Mouse (Mus musculus) lung, postnatal 14 days (tissue): ENCODE results near the gene Stmn3.

Source experiments
- DNase-seq: peaks from one replicate; pipeline ENCODE4 v3.0.0; 2021

The Stmn3 gene

GRCm38 (mm10) chr2:181314080-181314810 lies at the start of gene Stmn3:
Gene Stmn3, minus strand, starts transcription at chr2:181314500.
- DNase-seq = peak; percentile 34

GRCm38 (mm10) chr2:181363946-181364345 lies 49.6 kb upstream of the Stmn3 start:
- no peak for DNase-seq

GRCm38 (mm10) chr2:181356780-181357179 lies 42.5 kb upstream of the Stmn3 start:
- DNase-seq = no peak

- DNase-seq = no peak
Measured at GRCm38 (mm10) chr2:181342766-181343165, 28.5 kb upstream of the Stmn3 start.

DNA sequence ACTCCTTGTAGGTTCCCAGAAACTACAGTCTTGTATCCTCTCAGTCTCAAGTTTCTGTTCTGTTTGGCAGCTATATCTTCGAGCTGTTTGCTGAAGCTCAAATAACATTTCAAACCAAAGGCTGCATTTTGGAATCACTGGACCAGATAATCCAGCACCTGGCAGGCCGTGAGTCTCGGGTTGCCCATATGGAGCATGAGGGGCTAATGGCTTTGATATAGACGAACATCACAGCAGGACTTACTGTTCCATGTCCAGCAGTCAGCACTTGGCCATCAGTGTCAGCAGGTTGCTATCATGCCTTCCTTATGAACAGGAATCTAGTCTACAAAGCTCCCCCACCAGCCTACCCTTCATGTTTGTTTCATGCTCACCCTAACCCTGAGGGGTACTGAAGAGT lies 26.1 kb upstream of the Stmn3 start:
- DNase-seq = no peak

GRCm38 (mm10) chr2:181334023-181334422 lies 19.7 kb upstream of the Stmn3 start:
- DNase-seq = peak; percentile 77

DNA sequence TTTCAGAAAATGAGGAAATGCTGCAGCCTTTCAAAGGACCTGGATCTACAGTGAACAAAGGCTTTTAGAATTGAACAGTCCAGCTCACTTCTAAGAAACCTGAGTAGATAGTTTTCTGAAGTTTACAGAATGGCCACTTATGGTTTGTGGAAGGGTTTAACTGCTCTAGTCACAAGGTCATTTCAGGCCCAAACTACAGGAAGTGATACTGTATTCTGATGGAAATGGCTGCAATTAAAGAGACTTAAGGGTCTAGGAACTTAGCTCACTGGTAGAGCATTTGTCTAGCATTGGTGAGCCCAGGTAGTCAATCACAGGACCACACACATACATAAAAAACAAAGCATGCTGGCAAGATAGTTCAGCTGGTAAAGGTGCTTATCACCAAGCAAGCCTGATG lies 18.2 kb upstream of the Stmn3 start:
- DNase-seq = no peak

DNA sequence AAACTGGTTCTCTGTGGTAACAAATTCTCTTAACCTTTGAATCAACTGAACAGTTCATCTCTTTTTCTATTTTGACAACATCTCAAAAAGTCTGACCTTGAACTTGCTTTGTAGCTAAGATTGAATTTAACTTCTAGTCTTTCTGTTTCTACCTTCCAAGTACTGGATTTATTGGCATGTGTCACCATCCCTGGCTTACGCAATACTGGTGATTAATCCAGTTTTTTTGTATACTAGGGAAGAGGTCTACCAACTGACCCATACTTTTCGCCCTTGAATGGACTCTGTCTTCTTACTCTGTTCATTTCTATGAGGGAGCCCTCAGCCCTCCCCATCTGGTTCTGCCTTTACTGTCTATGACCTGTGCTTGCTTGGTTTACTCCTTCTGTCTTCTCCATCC lies 11.8 kb upstream of the Stmn3 start:
- no peak for DNase-seq

DNA sequence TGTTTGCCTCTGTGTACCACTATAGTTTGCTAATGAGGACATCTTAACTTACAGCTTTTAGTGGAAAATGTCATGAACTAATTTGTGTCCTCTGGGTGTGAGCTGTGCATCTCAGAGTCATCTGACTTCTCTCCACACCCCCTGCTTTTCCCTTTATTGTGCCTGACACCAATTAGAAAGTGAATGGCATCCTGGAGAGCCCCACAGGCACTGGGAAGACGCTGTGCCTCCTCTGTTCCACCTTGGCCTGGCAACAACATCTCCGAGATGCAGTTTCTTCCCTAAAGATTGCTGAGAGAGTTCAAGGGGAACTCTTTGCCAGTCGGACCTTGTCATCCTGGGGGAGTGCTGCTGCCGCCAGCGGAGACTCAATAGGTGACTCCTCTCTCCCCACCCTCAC lies 7.8 kb upstream of the Stmn3 start:
- no peak for DNase-seq

DNA sequence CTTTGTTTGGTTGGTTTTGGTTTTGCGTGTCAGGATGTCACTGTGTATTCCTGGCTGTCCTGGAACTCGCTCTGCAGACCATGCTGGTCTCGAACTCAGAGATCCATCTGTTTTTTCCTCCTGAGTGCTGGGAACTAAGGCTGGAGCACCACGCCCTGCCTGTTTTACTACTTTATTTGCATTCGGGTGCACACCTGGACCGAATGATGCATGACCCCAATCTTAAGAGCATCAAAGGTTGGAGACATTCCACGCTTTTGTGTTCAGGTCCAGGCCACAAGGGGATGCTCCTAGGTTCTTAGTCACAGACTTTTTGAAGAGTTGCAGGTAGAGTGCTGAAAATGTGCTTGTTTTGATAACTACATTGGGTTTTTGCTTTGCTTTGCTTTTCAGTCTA lies 5.8 kb upstream of the Stmn3 start:
- no peak for DNase-seq

GRCm38 (mm10) chr2:181319248-181320102 lies 5.2 kb upstream of the Stmn3 start, which contains the start of gene Rtel1:
Gene Rtel1, plus strand, starts transcription at chr2:181319739.
- peak; percentile 83 for DNase-seq

- DNase-seq = no peak
Measured at GRCm38 (mm10) chr2:181313344-181314079, 788 bp downstream of the Stmn3 start.

DNA sequence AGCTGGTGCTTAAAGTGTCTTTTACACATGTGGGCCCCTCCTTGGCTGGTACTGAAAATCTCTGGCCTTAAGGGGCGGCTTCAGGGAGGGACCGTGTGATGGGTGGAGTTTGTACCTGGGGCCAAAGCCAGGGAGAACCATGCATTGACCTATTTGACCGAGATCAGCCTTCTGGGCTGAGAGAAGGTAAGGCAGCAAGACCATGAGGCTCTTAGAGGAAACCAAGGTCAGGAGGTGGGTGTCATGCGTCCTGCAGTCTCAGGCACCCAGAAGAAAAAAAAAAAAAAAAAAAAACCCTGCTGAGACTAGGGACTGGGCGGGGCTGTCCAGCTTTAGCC lies 1.3 kb downstream of the Stmn3 start:
- DNase-seq = no peak

GRCm38 (mm10) chr2:181312435-181312834 lies 1.9 kb downstream of the Stmn3 start:
- no peak for DNase-seq

DNA sequence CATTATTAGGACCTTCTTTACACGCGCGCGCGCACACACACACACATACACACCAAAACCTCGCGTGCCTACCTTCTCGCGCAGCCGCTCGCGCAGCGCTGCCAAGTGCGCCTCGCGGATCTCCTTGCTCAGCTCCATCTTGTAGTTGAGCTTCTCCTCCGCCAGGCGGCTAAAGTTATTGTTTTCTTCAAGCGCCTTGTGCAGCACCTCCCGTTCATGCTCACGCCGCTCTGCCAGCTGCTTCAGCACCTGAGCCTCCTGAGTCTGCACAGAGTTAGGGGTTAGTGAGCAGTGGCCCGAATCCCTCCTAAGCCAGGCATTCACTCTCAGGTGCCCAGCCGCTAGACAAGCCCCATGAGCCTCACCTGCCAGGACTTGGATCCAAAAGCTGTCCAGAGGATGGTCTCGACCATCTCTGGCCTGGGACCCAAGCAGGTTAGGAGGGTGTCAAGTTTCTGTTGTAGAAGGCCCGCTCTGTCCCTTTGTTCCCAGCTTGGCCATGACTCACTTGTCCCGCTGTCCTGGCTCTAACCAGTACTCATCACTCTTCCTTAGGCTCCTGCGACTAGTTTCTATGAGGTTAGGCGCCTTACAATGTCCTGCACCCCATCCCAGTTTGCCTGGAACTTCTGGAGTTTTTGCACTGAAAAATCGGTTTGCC lies 7.0 kb downstream of the Stmn3 start:
- DNase-seq = peak; percentile 56

DNA sequence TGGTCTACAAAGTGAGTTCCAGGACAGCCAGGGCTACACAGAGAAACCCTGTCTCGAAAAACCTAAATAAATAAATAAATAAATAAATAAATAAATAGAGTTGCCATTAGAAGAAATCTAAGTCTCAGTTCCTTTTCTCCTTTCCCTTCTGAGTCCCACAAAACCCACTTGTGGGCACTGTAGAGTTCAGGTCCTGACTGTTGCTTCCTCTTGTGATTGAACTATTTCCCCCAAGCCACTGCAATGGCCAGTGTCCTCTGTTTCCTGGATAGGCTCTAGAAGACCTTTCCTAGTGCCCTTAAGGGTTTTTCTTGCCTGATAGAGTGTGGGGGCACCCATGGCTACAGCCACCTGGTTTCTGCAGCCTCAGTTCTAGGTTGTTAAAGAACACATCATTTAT lies 9.4 kb downstream of the Stmn3 start:
- DNase-seq = no peak

DNA sequence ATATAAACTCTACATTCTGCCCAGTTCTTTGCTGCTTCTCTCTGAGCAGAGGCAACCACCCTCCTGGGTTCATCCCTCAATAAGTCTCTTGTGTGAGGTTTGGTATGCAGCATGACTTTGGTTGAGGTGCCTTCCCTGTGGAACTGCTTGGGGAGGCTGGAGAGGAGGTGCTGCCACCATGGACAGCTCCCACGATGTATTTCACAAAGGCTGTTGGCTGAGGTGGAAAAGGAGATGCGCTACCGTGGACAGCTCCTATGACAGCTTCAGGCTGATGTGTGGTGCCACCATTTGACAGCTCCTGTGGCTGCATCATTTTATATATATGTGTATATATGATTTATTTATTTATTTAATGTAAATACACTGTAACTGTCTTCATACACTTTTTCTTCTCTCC lies 12.3 kb downstream of the Stmn3 start:
- no peak for DNase-seq

- no peak for DNase-seq
Measured at GRCm38 (mm10) chr2:181290937-181291336, 23.4 kb downstream of the Stmn3 start.

- no peak for DNase-seq
Measured at GRCm38 (mm10) chr2:181288691-181289090, 25.6 kb downstream of the Stmn3 start.

DNA sequence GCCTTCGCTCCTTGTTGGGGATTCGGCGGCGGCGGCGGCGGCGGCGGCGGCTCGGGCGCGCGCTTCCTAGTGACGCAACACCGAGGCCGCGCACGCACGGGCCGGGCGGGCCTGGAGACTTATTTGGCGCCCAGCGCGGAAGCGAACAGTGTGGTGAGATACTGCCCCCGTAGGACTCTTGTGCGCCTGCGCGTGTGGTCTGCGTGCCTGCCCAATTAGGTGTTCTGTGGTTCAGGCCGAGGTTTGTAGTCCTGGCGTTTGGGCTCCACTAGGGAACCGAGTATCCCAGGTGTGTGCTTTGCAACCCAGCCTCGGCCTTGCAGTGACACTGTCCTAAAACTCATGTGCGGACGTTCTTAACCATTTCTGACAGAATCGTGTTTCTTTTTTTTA lies 26.3 kb downstream of the Stmn3 start, which contains the start of gene Gmeb2:
Gmeb2 (minus strand) TSS at position 78 of the 393 bp plus-strand sequence.
- peak; percentile 93 for DNase-seq

GRCm38 (mm10) chr2:181287338-181287957 lies 26.9 kb downstream of the Stmn3 start:
- peak; percentile 84 for DNase-seq

DNA sequence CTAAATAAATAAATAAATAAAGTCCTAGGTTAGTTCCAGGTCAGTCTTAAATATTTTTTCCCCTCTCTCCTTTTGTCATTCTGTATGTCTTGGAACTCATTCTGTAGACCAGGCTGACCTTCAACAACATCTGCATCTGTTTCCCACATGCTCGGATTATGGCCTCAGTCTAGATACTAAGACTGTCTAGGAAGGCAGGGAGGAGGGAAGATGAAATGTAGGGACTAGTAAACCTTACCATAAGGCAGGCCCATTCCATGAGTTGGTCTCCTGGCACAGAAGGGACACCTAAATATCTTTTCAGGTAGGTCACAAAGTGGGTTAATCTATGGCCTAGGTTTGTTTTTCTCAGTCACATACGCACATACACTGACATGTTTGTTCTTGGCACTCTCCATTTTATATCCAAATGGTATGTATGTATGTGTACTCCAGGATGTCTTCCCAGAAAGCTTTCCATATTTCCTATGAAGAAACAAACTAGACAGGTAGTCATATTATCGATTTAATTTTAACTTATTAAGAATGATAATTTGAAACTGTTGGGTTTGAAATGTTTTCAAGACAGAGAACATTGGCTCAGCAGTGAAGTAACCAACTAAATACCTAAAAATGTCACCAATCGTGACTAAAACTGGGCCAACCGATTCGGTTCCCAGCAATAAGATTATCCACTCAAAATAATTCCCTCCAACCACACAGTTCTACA lies 27.5 kb downstream of the Stmn3 start:
- DNase-seq = no peak
